Mouse (Mus musculus): ENCODE measurements around the gene Nr5a1. TPM values are rescaled to one million over a fixed set of nuclear protein-coding genes. Genes with fewer than 3 reads are reported as not detected.

The Nr5a1 gene
- polyA plus RNA-seq, 1 experiment from 2014 or later: 0.28 TPM

- no peaks in the 10 kb centered on the region for H3K9me3 ChIP-seq (ENCODE audit: control insufficient read depth, low read length)
- 72% methylated on average over 5 of the region's 5 CpGs for WGBS
- H3K9ac ChIP-seq (ENCODE audit: low read length): no peak overlapping the region
- no peaks in the 10 kb centered on the region for H3K27me3 ChIP-seq (ENCODE audit: control insufficient read depth, insufficient read depth, low read length)
- no peaks in the 10 kb centered on the region for H3K36me3 ChIP-seq (ENCODE audit: control insufficient read depth, insufficient read depth, low read length)
- no peak overlapping the region for H3K4me3 ChIP-seq (ENCODE audit: low read depth, low read length)
- no peak overlapping the region for H3K4me2 ChIP-seq (replicated peaks; ENCODE audit: low read depth)
- DNase-seq (ENCODE audit: low spot score) (no peak), ATAC-seq (ENCODE audit: low FRiP score, low TSS enrichment) (no peak)
- no peak for TF ChIP-seq EP300 (optimal IDR thresholded peaks at IDR 0.05)
- TF ChIP-seq CTCF (IDR thresholded peaks at IDR 0.05; ENCODE audit: low read depth): peak; percentile 40
- H3K4me1 ChIP-seq (replicated peaks; ENCODE audit: control insufficient read depth, insufficient read depth): no peaks in the 10 kb centered on the region
- no peak overlapping the region for H3K27ac ChIP-seq (replicated peaks)
These were observed 14.2 kb downstream of the Nr5a1 start for GRCm38 (mm10) chr2:38700177-38700576.

GRCm38 (mm10) chr2:38698623-38699022 is 15.7 kb downstream of the Nr5a1 start:
- no peak for TF ChIP-seq CTCF (IDR thresholded peaks at IDR 0.05; ENCODE audit: low read depth)
- TF ChIP-seq EP300 (optimal IDR thresholded peaks at IDR 0.05): no peak
- ATAC-seq (ENCODE audit: low FRiP score, low TSS enrichment): no peak
- WGBS: 82% methylated on average over 5 of the region's 5 CpGs

GRCm38 (mm10) chr2:38697128-38698120 is 16.9 kb downstream of the Nr5a1 start:
- H3K36me3 ChIP-seq (ENCODE audit: control insufficient read depth, insufficient read depth, low read length): no peaks in the 10 kb centered on the region
- TF ChIP-seq CTCF (IDR thresholded peaks at IDR 0.05; ENCODE audit: low read depth): no peak
- TF ChIP-seq EP300 (optimal IDR thresholded peaks at IDR 0.05): no peak

More at GRCm38 (mm10) chr2:38698623-38699022, 15.7 kb downstream of the Nr5a1 start:
- no peak overlapping the region for H3K9ac ChIP-seq (ENCODE audit: low read length)
- no peak overlapping the region for H3K27ac ChIP-seq (replicated peaks)
- no peak overlapping the region for H3K4me2 ChIP-seq (replicated peaks; ENCODE audit: low read depth)
- H3K4me3 ChIP-seq (ENCODE audit: low read depth, low read length): no peak overlapping the region
- DNase-seq (ENCODE audit: low spot score): no peak
- H3K4me1 ChIP-seq (replicated peaks; ENCODE audit: control insufficient read depth, insufficient read depth): no peaks in the 10 kb centered on the region
- H3K27me3 ChIP-seq (ENCODE audit: control insufficient read depth, insufficient read depth, low read length): no peaks in the 10 kb centered on the region
- H3K9me3 ChIP-seq (ENCODE audit: control insufficient read depth, low read length): no peaks in the 10 kb centered on the region
- H3K36me3 ChIP-seq (ENCODE audit: control insufficient read depth, insufficient read depth, low read length): no peaks in the 10 kb centered on the region

GRCm38 (mm10) chr2:38695770-38696169 is 18.6 kb downstream of the Nr5a1 start:
- WGBS: 61% methylated on average over 9 of the region's 9 CpGs
- H3K9me3 ChIP-seq (ENCODE audit: control insufficient read depth, low read length): no peaks in the 10 kb centered on the region
- no peak for ATAC-seq (ENCODE audit: low FRiP score, low TSS enrichment)

More at GRCm38 (mm10) chr2:38697128-38698120, 16.9 kb downstream of the Nr5a1 start:
- Histone ChIP-seq H3K4me1 (replicated peaks; ENCODE audit: control insufficient read depth, insufficient read depth) (no peaks in the 10 kb centered on the region), H3K4me3 (ENCODE audit: low read depth, low read length) (no peak overlapping the region), H3K27ac (replicated peaks) (no peak overlapping the region), H3K4me2 (replicated peaks; ENCODE audit: low read depth) (no peak overlapping the region), H3K9ac (ENCODE audit: low read length) (no peak overlapping the region), H3K27me3 (ENCODE audit: control insufficient read depth, insufficient read depth, low read length) (no peaks in the 10 kb centered on the region), H3K9me3 (ENCODE audit: control insufficient read depth, low read length) (no peaks in the 10 kb centered on the region)
- WGBS: 54% methylated on average over 27 of the region's 27 CpGs
- ATAC-seq (ENCODE audit: low FRiP score, low TSS enrichment): no peak
- no peak for DNase-seq (ENCODE audit: low spot score)

GRCm38 (mm10) chr2:38691542-38691941 is 22.8 kb downstream of the Nr5a1 start:
- TF ChIP-seq EP300 (optimal IDR thresholded peaks at IDR 0.05) (no peak), CTCF (IDR thresholded peaks at IDR 0.05; ENCODE audit: low read depth) (peak; percentile 77)

More at GRCm38 (mm10) chr2:38695770-38696169, 18.6 kb downstream of the Nr5a1 start:
- no peaks in the 10 kb centered on the region for H3K4me1 ChIP-seq (replicated peaks; ENCODE audit: control insufficient read depth, insufficient read depth)
- H3K4me2 ChIP-seq (replicated peaks; ENCODE audit: low read depth): no peak overlapping the region
- no peak overlapping the region for H3K4me3 ChIP-seq (ENCODE audit: low read depth, low read length)
- H3K27me3 ChIP-seq (ENCODE audit: control insufficient read depth, insufficient read depth, low read length): no peaks in the 10 kb centered on the region
- H3K27ac ChIP-seq (replicated peaks): no peak overlapping the region
- TF ChIP-seq CTCF (IDR thresholded peaks at IDR 0.05; ENCODE audit: low read depth): no peak
- no peak for TF ChIP-seq EP300 (optimal IDR thresholded peaks at IDR 0.05)
- no peak for DNase-seq (ENCODE audit: low spot score)
- H3K9ac ChIP-seq (ENCODE audit: low read length): no peak overlapping the region
- H3K36me3 ChIP-seq (ENCODE audit: control insufficient read depth, insufficient read depth, low read length): no peaks in the 10 kb centered on the region

GRCm38 (mm10) chr2:38689881-38690280 is 24.5 kb downstream of the Nr5a1 start:
- Histone ChIP-seq H3K9ac (ENCODE audit: low read length) (no peak overlapping the region), H3K9me3 (ENCODE audit: control insufficient read depth, low read length) (no peaks in the 10 kb centered on the region), H3K27ac (replicated peaks) (no peak overlapping the region), H3K4me2 (replicated peaks; ENCODE audit: low read depth) (no peak overlapping the region), H3K4me3 (ENCODE audit: low read depth, low read length) (no peak overlapping the region), H3K27me3 (ENCODE audit: control insufficient read depth, insufficient read depth, low read length) (no peaks in the 10 kb centered on the region), H3K36me3 (ENCODE audit: control insufficient read depth, insufficient read depth, low read length) (no peaks in the 10 kb centered on the region), H3K4me1 (replicated peaks; ENCODE audit: control insufficient read depth, insufficient read depth) (no peaks in the 10 kb centered on the region)
- ATAC-seq (ENCODE audit: low FRiP score, low TSS enrichment): no peak
- no peak for DNase-seq (ENCODE audit: low spot score)
- WGBS: 55% methylated on average over 1 of the region's 1 CpGs
- no peak for TF ChIP-seq CTCF (IDR thresholded peaks at IDR 0.05; ENCODE audit: low read depth)
- no peak for TF ChIP-seq EP300 (optimal IDR thresholded peaks at IDR 0.05)

More at GRCm38 (mm10) chr2:38691542-38691941, 22.8 kb downstream of the Nr5a1 start:
- Histone ChIP-seq H3K4me3 (ENCODE audit: low read depth, low read length) (no peak overlapping the region), H3K36me3 (ENCODE audit: control insufficient read depth, insufficient read depth, low read length) (no peaks in the 10 kb centered on the region), H3K9ac (ENCODE audit: low read length) (no peak overlapping the region), H3K9me3 (ENCODE audit: control insufficient read depth, low read length) (no peaks in the 10 kb centered on the region), H3K4me2 (replicated peaks; ENCODE audit: low read depth) (no peak overlapping the region), H3K27me3 (ENCODE audit: control insufficient read depth, insufficient read depth, low read length) (no peaks in the 10 kb centered on the region), H3K4me1 (replicated peaks; ENCODE audit: control insufficient read depth, insufficient read depth) (no peaks in the 10 kb centered on the region), H3K27ac (replicated peaks) (no peak overlapping the region)
- ATAC-seq (ENCODE audit: low FRiP score, low TSS enrichment) (no peak), DNase-seq (ENCODE audit: low spot score) (peak; percentile 81)
- whole genome bisulfite sequencing: 7% methylated on average over 8 of the region's 8 CpGs

Measured in stomach, postnatal 0 days (tissue).